ENCODE assay signal across 8 mouse cellular contexts in genomic region chr14:98169421-98170076, GRCm38 (mm10). TPM values are rescaled to one million over a fixed set of nuclear protein-coding genes. Genes with fewer than 3 reads are reported as not detected.
DNase-seq lines count a peak whose midpoint lies in the region; ATAC-seq lines count a peak whose summit lies in the region.

Gene Dach1, minus strand, starts transcription at chr14:98169765.

- peak; percentile 74 for DNase-seq in ES-CJ7 (ENCODE audit: low read depth, low spot score)
- peak; percentile 45 for DNase-seq in adrenal gland, postnatal 25 days
- peak; percentile 30 to 51 for DNase-seq in heart, postnatal 36 days
- peak; percentile 15 for DNase-seq in layer of hippocampus, adult 8-10 months (ENCODE audit: low spot score in 2 of 2)
- DNase-seq in lung, postnatal 14 days, result peak; percentile 63
- peak; percentile 43 for DNase-seq in ovary, postnatal 36 days (ENCODE audit: low spot score)

- ATAC-seq in erythroid progenitor cell, adult 5-6 weeks (replicated peaks; ENCODE audit: low FRiP score, poor library complexity, severe bottlenecking), result 0 out of 2 replicates have a peak, but pooled peaks have one; percentile 32
- ATAC-seq in CD4-positive, CD25-positive, alpha-beta regulatory T cell, adult 4 months, result no peak

- intact Hi-C loops in heart, postnatal 36 days (cut with DNase I), result loop anchor here (5.0 to 10.0 kb wide), 5 partner anchors 305 to 612 kb away; no protein-coding TSS in a partner anchor

RNA-seq across cellular contexts. Expression of gene Dach1, which starts in this region (rescaled TPM):
- 5.2 and 6.7 TPM in 2 replicates for total RNA-seq in adrenal gland, postnatal 25 days (2021)
- total RNA-seq in erythroid progenitor cell, adult 5-6 weeks (2015; ENCODE audit: low replicate concordance), result 3.6 and 4.2 TPM in 2 replicates
- 1.2 and 2.1 TPM in 2 replicates for total RNA-seq in erythroid progenitor cell, adult 5-6 weeks (2017; ENCODE audit: low replicate concordance)
- total RNA-seq in heart, postnatal 36 days (2021), result 10 to 100 TPM in 1 of 2 experiments, 1 to 10 TPM in 1; 6.4 to 10.7 TPM
- 1 to 10 TPM; 3.5 to 5.1 (median 4.6) TPM for total RNA-seq in layer of hippocampus, adult 8-10 months (2022)
- polyA plus RNA-seq in CD4-positive, CD25-positive, alpha-beta regulatory T cell, adult 4 months (2017; shearing (Covaris generic)), result not detected

Comparison
In these comparisons a context has a peak if more than half of its experiments do, and no peak if none do; other contexts are left out.
1. DNase-seq: peak in every context shown above with its lines; median percentile 74 in ES-CJ7; 63 in lung, postnatal 14 days; 45 in adrenal gland, postnatal 25 days; 43 in ovary, postnatal 36 days; 40 in heart, postnatal 36 days; 15 in layer of hippocampus, adult 8-10 months.